Mouse (Mus musculus): ENCODE results near the gene Zbtb16. TPM values are rescaled to one million over a fixed set of nuclear protein-coding genes. Genes with fewer than 3 reads are reported as not detected.

Gene Zbtb16
- total and polyA plus RNA-seq, 3 experiments = 10.6 to 45.5 (median 20.0) TPM

GRCm38 (mm10) chr9:48859828-48860525 is 24.0 kb upstream of the Zbtb16 start:
- Histone ChIP-seq H3K27me3 (ENCODE audit: insufficient read depth, low read length) (peaks cover 28% of the 10 kb centered on the region), H3K9me3 (replicated peaks) (no peaks in the 10 kb centered on the region), H3K4me3 (ENCODE audit: low read depth, low read length) (no peak overlapping the region), H3K4me1 (ENCODE audit: insufficient read depth, low read depth, low read length) (peaks cover 19% of the 10 kb centered on the region), H3K36me3 (replicated peaks) (no peaks in the 10 kb centered on the region)
- no peak for TF ChIP-seq GATA1 (IDR thresholded peaks at IDR 0.05; ENCODE audit: borderline replicate concordance, low read length)
- no peak for TF ChIP-seq CTCF (IDR thresholded peaks at IDR 0.05; ENCODE audit: low read depth, low read length)
- TF ChIP-seq GATA2 (IDR thresholded peaks at IDR 0.05; ENCODE audit: borderline replicate concordance, low read depth, low read length) = no peak
- no peak for TF ChIP-seq POLR2AphosphoS5 (IDR thresholded peaks at IDR 0.05; ENCODE audit: insufficient replicate concordance, low read depth, low read length)
- no peak for TF ChIP-seq TAL1 (conservative IDR thresholded peaks at IDR 0.05; ENCODE audit: low read depth, low read length)
- ATAC-seq (ENCODE audit: extremely low read depth, insufficient number of reproducible peaks, low FRiP score, poor library complexity, severe bottlenecking) (no peak), DNase-seq (ENCODE audit: low spot score) (no peak)

DNA sequence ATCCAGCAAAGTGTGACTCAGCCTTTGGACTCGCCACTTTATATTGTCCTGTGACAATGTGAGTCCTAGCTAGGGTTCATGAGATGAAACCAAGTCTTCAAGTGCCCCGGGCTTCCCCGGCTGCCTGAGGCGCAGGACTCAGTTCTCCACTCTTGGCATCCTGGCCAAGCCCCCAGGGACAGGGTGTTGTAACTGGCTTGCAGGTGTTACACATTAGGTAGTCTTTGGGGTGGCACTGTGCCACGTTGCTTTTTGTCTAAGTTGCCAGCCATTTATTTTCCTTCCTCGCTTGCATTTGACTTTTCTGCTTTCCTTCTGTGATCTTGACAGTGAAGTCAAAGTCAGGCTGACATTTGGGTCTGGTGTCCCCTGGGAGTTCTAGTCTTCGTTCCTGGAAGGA is 21.9 kb upstream of the Zbtb16 start:
- no peak for DNase-seq (ENCODE audit: low spot score)
- Histone ChIP-seq H3K36me3 (replicated peaks) (no peaks in the 10 kb centered on the region), H3K9me3 (replicated peaks) (no peaks in the 10 kb centered on the region), H3K4me3 (ENCODE audit: low read depth, low read length) (no peak overlapping the region), H3K4me1 (ENCODE audit: insufficient read depth, low read depth, low read length) (peaks cover 28% of the 10 kb centered on the region), H3K27me3 (ENCODE audit: insufficient read depth, low read length) (peaks cover 26% of the 10 kb centered on the region)
- no peak for TF ChIP-seq GATA1 (IDR thresholded peaks at IDR 0.05; ENCODE audit: borderline replicate concordance, low read length)
- TF ChIP-seq POLR2AphosphoS5 (IDR thresholded peaks at IDR 0.05; ENCODE audit: insufficient replicate concordance, low read depth, low read length) = no peak
- TF ChIP-seq TAL1 (conservative IDR thresholded peaks at IDR 0.05; ENCODE audit: low read depth, low read length) = no peak
- ATAC-seq (ENCODE audit: extremely low read depth, insufficient number of reproducible peaks, low FRiP score, poor library complexity, severe bottlenecking) = no peak

- Histone ChIP-seq H3K36me3 (replicated peaks) (no peaks in the 10 kb centered on the region), H3K9me3 (replicated peaks) (no peaks in the 10 kb centered on the region), H3K4me1 (ENCODE audit: insufficient read depth, low read depth, low read length) (peaks cover 28% of the 10 kb centered on the region), H3K4me3 (ENCODE audit: low read depth, low read length) (no peak overlapping the region), H3K27me3 (ENCODE audit: insufficient read depth, low read length) (peaks cover 13% of the 10 kb centered on the region)
- no peak for TF ChIP-seq CTCF (IDR thresholded peaks at IDR 0.05; ENCODE audit: low read depth, low read length)
- TF ChIP-seq POLR2AphosphoS5 (IDR thresholded peaks at IDR 0.05; ENCODE audit: insufficient replicate concordance, low read depth, low read length) = no peak
- no peak for TF ChIP-seq GATA2 (IDR thresholded peaks at IDR 0.05; ENCODE audit: borderline replicate concordance, low read depth, low read length)
- TF ChIP-seq TAL1 (conservative IDR thresholded peaks at IDR 0.05; ENCODE audit: low read depth, low read length) = no peak
- DNase-seq (ENCODE audit: low spot score) (no peak), ATAC-seq (ENCODE audit: extremely low read depth, insufficient number of reproducible peaks, low FRiP score, poor library complexity, severe bottlenecking) (no peak)
Measured at GRCm38 (mm10) chr9:48856240-48856639, 20.2 kb upstream of the Zbtb16 start.

- no peaks in the 10 kb centered on the region for H3K36me3 ChIP-seq (replicated peaks)
- peaks cover 32% of the 10 kb centered on the region for H3K27me3 ChIP-seq (ENCODE audit: insufficient read depth, low read length)
- no peak for DNase-seq (ENCODE audit: low spot score)
- peaks cover 7% of the 10 kb centered on the region for H3K4me1 ChIP-seq (ENCODE audit: insufficient read depth, low read depth, low read length)
- no peak for ATAC-seq (ENCODE audit: extremely low read depth, insufficient number of reproducible peaks, low FRiP score, poor library complexity, severe bottlenecking)
- H3K9me3 ChIP-seq (replicated peaks) = peaks cover 3% of the 10 kb centered on the region; the same call in 1 of the 2 replicates
- no peak overlapping the region for H3K4me3 ChIP-seq (ENCODE audit: low read depth, low read length)
- no peak for TF ChIP-seq POLR2AphosphoS5 (IDR thresholded peaks at IDR 0.05; ENCODE audit: insufficient replicate concordance, low read depth, low read length)
- no peak for TF ChIP-seq CTCF (IDR thresholded peaks at IDR 0.05; ENCODE audit: low read depth, low read length)
- TF ChIP-seq TAL1 (conservative IDR thresholded peaks at IDR 0.05; ENCODE audit: low read depth, low read length) = no peak
- no peak for TF ChIP-seq GATA2 (IDR thresholded peaks at IDR 0.05; ENCODE audit: borderline replicate concordance, low read depth, low read length)
- no peak for TF ChIP-seq GATA1 (IDR thresholded peaks at IDR 0.05; ENCODE audit: borderline replicate concordance, low read length)
Measured at GRCm38 (mm10) chr9:48849531-48849930, 13.5 kb upstream of the Zbtb16 start.

- H3K4me1 ChIP-seq (ENCODE audit: insufficient read depth, low read depth, low read length) = peaks cover 28% of the 10 kb centered on the region
- ATAC-seq (ENCODE audit: extremely low read depth, insufficient number of reproducible peaks, low FRiP score, poor library complexity, severe bottlenecking) (no peak), DNase-seq (ENCODE audit: low spot score) (no peak)
- TF ChIP-seq POLR2AphosphoS5 (IDR thresholded peaks at IDR 0.05; ENCODE audit: insufficient replicate concordance, low read depth, low read length) (no peak), GATA1 (IDR thresholded peaks at IDR 0.05; ENCODE audit: borderline replicate concordance, low read length) (no peak), TAL1 (conservative IDR thresholded peaks at IDR 0.05; ENCODE audit: low read depth, low read length) (no peak)
- H3K36me3 ChIP-seq (replicated peaks) = no peaks in the 10 kb centered on the region
- H3K4me3 ChIP-seq (ENCODE audit: low read depth, low read length) = no peak overlapping the region
- peaks cover 31% of the 10 kb centered on the region for H3K27me3 ChIP-seq (ENCODE audit: insufficient read depth, low read length)
- no peaks in the 10 kb centered on the region for H3K9me3 ChIP-seq (replicated peaks)
Measured at GRCm38 (mm10) chr9:48839568-48839967, 3.5 kb upstream of the Zbtb16 start.

DNA sequence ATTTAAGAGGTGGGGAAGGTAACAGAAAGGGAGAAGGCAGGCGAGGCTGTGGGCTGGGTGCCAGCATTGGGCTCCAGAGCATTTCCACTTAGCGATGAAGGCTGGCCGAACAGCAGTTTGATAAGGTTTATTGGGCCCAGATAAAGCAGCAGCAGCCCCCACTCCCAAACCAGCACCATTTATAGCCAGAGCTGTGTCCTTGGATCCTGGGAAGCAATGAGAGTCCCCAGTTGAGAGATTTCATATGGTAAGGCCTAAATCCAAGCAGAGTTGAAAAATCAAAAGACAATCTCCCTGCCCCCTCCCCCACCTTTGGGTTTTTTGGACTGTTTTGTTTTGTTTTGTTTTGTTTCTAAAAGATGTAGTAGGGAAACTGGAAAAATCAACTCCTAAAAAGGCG is 2.3 kb upstream of the Zbtb16 start:
- H3K27me3 ChIP-seq (ENCODE audit: insufficient read depth, low read length) = peaks cover 30% of the 10 kb centered on the region
- no peak for DNase-seq (ENCODE audit: low spot score)
- H3K4me1 ChIP-seq (ENCODE audit: insufficient read depth, low read depth, low read length) = peaks cover 40% of the 10 kb centered on the region

More for the DNA sequence above, 2.3 kb upstream of the Zbtb16 start:
- Histone ChIP-seq H3K36me3 (replicated peaks) (peaks cover 9% of the 10 kb centered on the region), H3K9me3 (replicated peaks) (no peaks in the 10 kb centered on the region), H3K4me3 (ENCODE audit: low read depth, low read length) (no peak overlapping the region)
- TF ChIP-seq GATA1 (IDR thresholded peaks at IDR 0.05; ENCODE audit: borderline replicate concordance, low read length) (no peak), CTCF (IDR thresholded peaks at IDR 0.05; ENCODE audit: low read depth, low read length) (no peak), GATA2 (IDR thresholded peaks at IDR 0.05; ENCODE audit: borderline replicate concordance, low read depth, low read length) (no peak), POLR2AphosphoS5 (IDR thresholded peaks at IDR 0.05; ENCODE audit: insufficient replicate concordance, low read depth, low read length) (no peak), TAL1 (conservative IDR thresholded peaks at IDR 0.05; ENCODE audit: low read depth, low read length) (no peak)
- no peak for ATAC-seq (ENCODE audit: extremely low read depth, insufficient number of reproducible peaks, low FRiP score, poor library complexity, severe bottlenecking)
